Mouse (Mus musculus) right cerebral cortex, postnatal 10 days (tissue): ENCODE measurements around the gene Hist1h3c.
A peak's percentile ranks its signal among the peaks of the same experiment; 100 is the strongest.
"Not testable (repeated sequence)": the region's sequence is repeated elsewhere in the genome, so short reads cannot be mapped to it uniquely, and the experiment has no call there.

Source experiments
- DNase-seq, 2 experiments: peaks; one replicate each; pipeline ENCODE4 v3.0.0; 2021; ENCODE audit warnings: low spot score in 2 of 2

Hist1h3c gene

GRCm38 (mm10) chr13:23739922-23740252, 5.5 kb downstream of the Hist1h3c start:
- no peak for DNase-seq

GRCm38 (mm10) chr13:23739069-23739921, 6.1 kb downstream of the Hist1h3c start:
- DNase-seq: peak; percentile 97 to 98

GRCm38 (mm10) chr13:23738677-23739068, 6.7 kb downstream of the Hist1h3c start, which contains the start of gene Hist1h1c:
TSS of gene Hist1h1c (plus strand) at chr13:23738808.
- peak; percentile 93 to 94 for DNase-seq

GRCm38 (mm10) chr13:23738041-23738440, 7.4 kb downstream of the Hist1h3c start:
- no peak for DNase-seq

GRCm38 (mm10) chr13:23737091-23737490, 8.3 kb downstream of the Hist1h3c start:
- no peak for DNase-seq

GRCm38 (mm10) chr13:23732156-23732804, 13.1 kb downstream of the Hist1h3c start:
- DNase-seq: no peak

GRCm38 (mm10) chr13:23730479-23730878, 14.9 kb downstream of the Hist1h3c start:
- no peak for DNase-seq

- DNase-seq: no peak
Observed at GRCm38 (mm10) chr13:23729706-23730105, 15.7 kb downstream of the Hist1h3c start.

- peak in 1 of 2 experiments; percentile 26 for DNase-seq
Observed at GRCm38 (mm10) chr13:23729192-23729525, 16.2 kb downstream of the Hist1h3c start.

- DNase-seq: no peak
Observed at GRCm38 (mm10) chr13:23728472-23729191, 16.8 kb downstream of the Hist1h3c start.

GRCm38 (mm10) chr13:23725213-23725612, 20.2 kb downstream of the Hist1h3c start:
- peak in 1 of 2 experiments; percentile 5 for DNase-seq

- peak in 1 of 2 experiments; percentile 5 for DNase-seq
Observed at GRCm38 (mm10) chr13:23724239-23724638, 21.2 kb downstream of the Hist1h3c start.

GRCm38 (mm10) chr13:23717593-23718245, 27.7 kb downstream of the Hist1h3c start:
- not testable (repeated sequence) for DNase-seq

GRCm38 (mm10) chr13:23717176-23717575, 28.2 kb downstream of the Hist1h3c start:
- DNase-seq: no peak

GRCm38 (mm10) chr13:23716261-23717042, 28.9 kb downstream of the Hist1h3c start:
- DNase-seq: no peak

- peak in 1 of 2 experiments; percentile 39 for DNase-seq
Observed at GRCm38 (mm10) chr13:23710374-23711089, 34.9 kb downstream of the Hist1h3c start, which contains the start of gene Hfe. TSS of gene Hfe (minus strand) at chr13:23710854.

- peak in 1 of 2 experiments; percentile 17 for DNase-seq
Observed at GRCm38 (mm10) chr13:23709714-23710373, 35.6 kb downstream of the Hist1h3c start.

GRCm38 (mm10) chr13:23708654-23709053, 36.7 kb downstream of the Hist1h3c start:
- peak in 1 of 2 experiments; percentile 12 for DNase-seq

GRCm38 (mm10) chr13:23708041-23708440, 37.4 kb downstream of the Hist1h3c start:
- peak in 1 of 2 experiments; percentile 13 for DNase-seq

- peak in 1 of 2 experiments; percentile 15 for DNase-seq
Observed at GRCm38 (mm10) chr13:23706771-23707170, 38.6 kb downstream of the Hist1h3c start.
